Mouse (Mus musculus): Measurements from ENCODE around the gene Nap1l5.
"Not testable (repeated sequence)": the region's sequence is repeated elsewhere in the genome, so short reads cannot be mapped to it uniquely, and the experiment has no call there.

The Nap1l5 gene

DNA sequence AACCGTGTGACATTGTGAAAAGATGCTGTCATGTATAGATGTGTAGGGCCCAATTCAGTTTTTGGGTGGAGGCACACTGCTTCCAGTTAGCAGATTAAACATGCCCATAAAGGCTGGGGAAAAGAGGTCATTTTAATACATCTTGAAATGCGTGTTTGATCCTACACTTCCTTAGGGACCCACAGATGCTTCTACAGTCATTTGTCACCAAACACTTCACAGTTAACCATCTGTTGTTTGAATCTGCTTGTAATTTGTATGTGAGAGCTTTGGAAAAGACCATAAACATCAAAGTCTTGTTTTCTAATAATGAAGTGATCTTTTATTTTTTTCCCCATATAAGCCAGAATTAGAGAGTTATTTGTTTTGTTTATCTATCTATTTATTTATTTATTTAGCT lies 915 bp upstream of the Nap1l5 start:
- DNase-seq (ENCODE audit: low read depth in 2 of 2, low spot score in 2 of 2), result no peak

DNA sequence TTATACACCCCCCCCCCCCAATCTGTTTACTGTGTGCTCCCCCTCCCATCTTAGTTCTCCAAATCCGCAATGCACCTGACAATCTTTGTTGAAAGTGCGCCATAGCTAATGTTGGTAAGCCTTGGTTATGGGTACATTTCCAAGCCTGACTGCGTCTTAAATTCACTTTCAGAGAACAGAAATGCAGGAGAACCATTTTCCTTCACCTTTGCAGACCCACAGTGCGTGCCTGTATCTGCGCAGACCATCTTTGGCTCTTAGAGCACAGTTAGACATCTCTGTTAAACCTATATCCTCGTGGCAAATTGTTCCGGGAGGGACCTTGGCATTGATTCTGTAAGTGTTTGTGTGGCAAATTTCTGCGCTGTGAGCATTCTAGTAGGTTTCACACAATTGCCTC lies 460 bp upstream of the Nap1l5 start:
- DNase-seq (ENCODE audit: low read depth in 2 of 2, low spot score in 2 of 2), result no peak

DNA sequence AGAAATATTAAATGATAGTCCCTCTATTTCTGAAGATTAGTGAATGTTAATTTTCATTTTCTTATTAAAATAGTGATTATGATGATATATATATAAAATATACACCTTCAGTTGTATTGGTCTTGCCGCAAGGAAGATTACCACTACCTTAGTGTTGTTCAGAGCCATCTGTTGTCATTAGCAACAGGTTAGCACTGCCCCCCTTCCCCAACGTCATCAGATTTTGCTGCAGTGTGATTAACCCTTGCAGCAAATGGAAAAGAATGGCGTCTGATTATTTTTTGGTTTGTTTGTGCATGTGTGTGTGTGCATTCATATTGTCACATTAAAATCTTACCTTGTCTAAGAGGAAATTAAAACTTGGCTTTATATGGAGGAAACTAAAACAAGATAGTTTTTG lies 2.3 kb downstream of the Nap1l5 start:
- no peak for DNase-seq (ENCODE audit: low read depth in 2 of 2, low spot score in 2 of 2)

DNA sequence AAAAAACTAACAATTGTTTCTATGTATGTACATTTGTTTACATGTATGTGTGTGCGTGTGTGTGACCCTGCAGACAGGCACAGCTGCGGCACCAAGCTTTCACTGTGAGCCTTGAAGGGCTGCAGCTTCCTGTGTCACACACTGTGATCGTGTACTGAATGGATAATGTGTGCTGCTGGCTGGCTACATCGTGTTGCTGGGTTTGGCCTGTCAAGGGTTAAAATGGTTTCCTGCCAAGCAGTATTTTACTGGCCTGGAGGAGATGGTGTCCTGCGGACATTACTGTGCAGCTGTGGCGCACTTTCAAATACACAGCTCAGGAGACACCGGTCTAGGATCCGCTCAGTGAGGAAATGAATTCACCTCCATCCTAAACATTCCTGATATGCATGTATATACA lies 3.7 kb downstream of the Nap1l5 start:
- DNase-seq (ENCODE audit: low read depth in 2 of 2, low spot score in 2 of 2), result no peak

DNA sequence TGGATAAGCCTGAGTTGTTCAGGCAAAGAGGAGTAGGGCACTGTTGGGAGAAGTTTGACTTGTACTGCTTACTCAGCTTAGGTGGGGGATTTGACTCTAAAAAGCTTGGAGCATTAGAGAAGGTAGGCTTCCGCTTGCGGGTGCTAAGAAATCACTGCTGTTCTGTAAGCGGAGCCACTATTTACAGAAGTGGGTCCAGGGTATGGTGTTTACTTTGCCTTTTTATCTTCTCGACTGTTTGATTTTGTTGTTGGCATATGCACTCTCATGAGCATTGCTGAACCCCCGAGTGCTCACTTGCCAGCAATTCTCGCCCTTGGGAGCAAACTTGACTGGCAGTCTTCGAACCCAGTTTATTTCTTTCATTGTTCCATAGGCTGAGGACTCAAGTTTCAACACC lies 6.3 kb downstream of the Nap1l5 start:
- DNase-seq (ENCODE audit: low read depth in 2 of 2, low spot score in 2 of 2), result no peak

DNA sequence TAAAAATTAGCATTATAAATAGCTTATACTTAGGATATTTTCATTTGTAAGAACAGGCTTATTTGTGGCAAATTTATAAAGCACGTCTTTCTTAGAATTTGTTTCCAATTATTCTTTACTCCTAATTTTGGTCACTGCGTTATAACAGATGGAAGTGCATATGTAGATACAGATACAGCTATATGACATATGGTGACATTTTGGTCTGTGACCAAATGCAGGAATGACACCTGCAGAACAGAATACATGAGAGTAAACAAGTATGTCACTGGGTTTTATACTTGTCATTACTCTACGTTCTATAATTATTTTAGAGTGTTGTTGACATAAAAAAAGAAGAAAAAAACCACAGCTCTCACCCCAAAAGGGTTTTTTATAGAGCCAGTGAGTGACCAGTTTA lies 7.8 kb downstream of the Nap1l5 start:
- no peak for DNase-seq (ENCODE audit: low read depth in 2 of 2, low spot score in 2 of 2)

DNA sequence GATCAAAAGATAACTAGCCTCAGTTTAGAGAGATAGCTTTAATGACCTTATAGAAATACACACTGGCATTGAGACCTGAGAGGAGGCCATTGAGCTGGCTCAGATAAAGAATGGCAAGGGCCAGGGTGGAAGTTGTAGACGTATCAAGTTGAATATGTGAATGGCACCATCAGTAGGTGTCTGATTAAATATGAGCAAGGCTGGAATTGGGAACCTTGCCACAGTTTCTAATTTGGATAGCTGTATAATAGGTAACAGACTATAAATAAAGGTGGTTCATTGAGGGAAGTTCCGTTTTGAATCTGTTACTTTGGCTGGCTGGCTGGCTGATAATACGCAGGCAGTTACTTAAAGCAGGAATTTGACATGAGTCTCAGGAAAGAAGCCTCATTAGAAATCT lies 10.2 kb downstream of the Nap1l5 start:
- no peak for DNase-seq (ENCODE audit: low read depth in 2 of 2, low spot score in 2 of 2)

DNA sequence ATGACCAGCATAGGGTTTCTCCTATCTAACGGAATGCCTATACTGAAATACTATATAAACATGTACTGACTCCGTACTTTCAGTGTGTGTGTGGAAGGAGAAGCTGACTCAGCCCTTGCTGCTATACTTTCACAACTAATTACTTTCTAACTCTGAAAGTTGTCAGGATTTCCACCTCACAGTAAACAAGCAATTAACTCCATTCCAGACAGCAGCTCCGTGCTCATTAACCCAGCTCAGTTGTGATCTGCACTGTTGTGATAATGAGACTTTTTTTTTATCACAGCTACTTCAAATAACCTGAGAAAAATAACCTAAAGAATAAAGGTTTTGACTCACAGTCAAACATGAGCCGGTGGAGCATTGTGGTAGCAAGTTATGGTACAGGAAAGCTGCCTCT lies 11.9 kb downstream of the Nap1l5 start:
- DNase-seq (ENCODE audit: low read depth in 2 of 2, low spot score in 2 of 2), result no peak

DNA sequence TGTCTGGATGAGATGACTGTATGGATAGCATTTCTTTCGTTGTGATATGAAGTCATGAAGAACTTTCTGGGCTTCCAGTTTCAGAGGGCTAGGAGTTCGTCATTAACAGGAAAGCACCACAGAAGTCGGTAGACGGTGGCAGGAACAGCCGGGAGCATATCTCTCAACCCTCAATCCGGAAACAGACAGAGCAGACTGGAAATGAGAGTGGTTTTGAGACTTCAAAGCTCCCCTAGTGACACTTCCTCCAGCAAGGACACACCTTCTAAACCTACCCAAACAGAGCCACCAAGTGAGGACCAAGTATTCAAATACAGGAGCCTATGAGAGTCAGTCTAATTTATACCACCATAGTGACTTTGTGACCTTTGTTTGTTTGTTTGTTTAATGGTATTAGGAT lies 13.6 kb downstream of the Nap1l5 start:
- peak in 1 of 2 experiments; percentile 13 for DNase-seq (ENCODE audit: low read depth in 2 of 2, low spot score in 2 of 2)

DNA sequence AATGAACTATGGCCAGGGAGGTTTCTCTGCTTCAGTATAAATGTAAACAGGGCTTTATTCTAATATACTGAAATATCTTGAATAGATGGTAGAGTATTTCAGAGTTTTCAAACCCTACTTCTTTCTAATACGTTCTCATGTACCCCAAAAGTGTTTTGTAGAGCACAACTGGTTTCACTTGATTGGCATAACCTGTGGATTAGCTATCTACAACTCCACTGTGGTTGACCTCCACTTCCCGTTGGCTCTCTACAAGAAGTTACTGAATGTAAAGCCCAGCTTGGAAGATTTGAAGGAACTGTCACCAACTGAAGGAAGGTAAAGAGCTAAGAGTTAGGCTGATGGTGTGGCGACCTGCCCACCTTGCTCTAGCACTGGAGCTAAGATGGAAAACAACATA lies 17.0 kb downstream of the Nap1l5 start:
- DNase-seq (ENCODE audit: low read depth in 2 of 2, low spot score in 2 of 2), result no peak

DNA sequence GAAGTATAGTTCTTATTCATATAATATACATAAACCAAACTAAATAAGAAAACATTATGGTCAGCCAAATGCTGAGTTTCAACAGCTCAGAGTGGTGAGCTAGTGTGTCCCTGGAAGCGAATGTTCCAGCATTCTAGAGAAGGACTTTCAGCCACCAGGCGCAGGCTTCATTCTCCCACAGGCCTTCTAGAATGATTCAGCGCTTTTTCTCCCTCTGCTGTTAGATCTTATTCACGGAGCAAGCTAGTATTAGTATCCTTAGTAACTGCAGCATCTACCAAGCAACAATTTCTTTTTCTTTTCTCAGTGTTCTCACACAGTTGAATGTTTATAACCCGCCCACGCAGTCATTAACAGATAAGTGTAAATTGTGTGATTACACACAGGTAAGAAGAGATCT lies 24.6 kb downstream of the Nap1l5 start:
- no peak for DNase-seq (ENCODE audit: low read depth in 2 of 2, low spot score in 2 of 2)

DNA sequence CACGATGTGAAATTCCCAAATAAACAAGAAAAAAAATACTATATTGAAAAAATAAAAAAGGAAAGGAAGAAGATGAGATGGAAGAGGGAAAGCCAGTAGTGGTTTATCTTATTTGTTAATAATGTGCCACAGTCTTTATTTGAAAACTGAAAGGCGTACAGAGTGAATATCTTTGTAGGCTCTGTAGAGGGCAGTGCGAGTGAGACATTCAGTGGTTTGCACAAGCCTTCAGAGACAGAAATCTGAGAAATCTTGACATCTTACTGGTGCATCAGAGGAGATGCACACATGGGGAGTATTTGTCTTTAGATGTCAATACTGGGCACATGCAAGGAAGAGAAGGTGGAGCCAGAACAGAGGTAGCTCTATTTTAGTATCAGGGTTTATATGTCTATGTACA lies 25.5 kb downstream of the Nap1l5 start:
- no peak for DNase-seq (ENCODE audit: low read depth in 2 of 2, low spot score in 2 of 2)

DNA sequence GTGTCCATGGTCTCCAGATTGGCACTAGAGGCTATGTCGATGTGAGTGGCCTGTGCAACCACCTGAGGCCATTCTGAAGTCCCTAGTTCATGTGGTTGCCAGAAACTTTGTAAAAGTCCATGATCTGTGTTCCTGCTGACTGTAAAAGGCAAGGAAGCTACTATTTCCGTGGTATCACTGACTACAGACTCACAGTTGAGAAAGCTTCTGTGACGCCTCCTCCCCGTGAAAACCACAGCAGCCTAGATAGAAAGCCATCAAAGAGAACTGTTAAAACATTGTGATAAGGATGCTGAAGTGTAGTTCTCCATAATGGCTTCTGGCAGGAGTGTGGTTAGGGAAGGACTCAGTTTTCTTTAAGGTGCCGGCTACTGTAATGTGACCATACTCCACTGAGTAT lies 26.0 kb downstream of the Nap1l5 start:
- DNase-seq (ENCODE audit: low read depth in 2 of 2, low spot score in 2 of 2), result no peak

DNA sequence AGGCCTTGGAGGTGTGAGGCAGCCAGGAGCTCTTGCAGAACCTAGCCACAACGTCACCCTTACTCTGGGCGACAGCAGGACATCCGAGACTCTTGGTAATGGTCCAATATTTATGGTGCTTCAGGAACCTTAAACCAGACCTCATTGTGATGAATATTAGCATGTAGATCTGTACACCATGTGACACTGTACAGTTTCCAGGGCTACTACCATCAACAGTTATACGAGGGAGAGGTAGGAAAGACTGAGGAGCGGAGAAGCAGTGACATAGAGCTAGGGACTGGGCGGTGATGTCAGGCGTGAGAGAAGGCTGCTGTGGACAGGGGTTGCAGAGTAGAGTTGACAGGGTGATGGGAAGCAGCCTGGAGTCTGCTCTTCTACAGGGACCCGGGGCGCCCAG lies 26.9 kb downstream of the Nap1l5 start:
- no peak for DNase-seq (ENCODE audit: low read depth in 2 of 2, low spot score in 2 of 2)

DNA sequence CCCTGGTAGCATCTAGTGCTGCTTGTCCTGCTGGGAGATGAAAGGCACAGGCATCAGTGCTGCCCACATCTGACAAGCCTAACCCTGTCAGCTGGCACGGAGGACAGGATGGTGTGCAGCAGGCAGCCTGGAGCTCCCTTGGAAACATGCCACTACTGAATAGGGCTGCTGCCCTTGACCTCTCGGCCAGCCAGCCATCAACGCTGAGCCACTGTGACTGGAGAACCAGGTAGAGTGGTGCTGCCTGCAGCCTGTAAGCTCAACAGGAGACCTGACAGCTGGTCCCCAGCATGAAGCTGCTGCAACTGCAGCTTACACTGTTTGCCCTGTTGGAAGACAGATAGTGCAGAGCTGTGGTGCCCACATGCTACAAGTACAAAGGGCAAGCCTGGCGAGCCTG lies 27.3 kb downstream of the Nap1l5 start:
- no peak for DNase-seq (ENCODE audit: low read depth in 2 of 2, low spot score in 2 of 2)

DNA sequence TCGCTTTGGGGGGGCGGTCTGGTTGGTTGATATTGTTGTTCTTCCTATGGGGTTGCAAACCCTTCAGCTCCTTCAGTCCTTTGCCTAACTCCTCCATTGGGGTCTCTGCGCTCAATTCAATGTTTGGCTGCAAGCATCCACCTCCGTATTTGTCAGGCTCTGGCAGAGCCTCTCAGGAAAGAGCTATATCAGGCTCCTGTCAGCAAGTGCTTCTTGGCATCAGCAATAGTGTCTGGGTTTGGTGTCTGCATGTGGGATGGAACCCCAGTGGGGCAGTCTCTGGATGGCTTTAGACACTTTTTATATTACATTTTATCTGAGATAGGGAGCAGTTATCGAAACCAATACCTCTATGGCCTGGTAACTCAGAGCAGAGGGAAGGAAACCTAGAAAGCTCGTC lies 39.0 kb downstream of the Nap1l5 start:
- DNase-seq (ENCODE audit: low read depth in 2 of 2, low spot score in 2 of 2), result not testable (repeated sequence)

DNA sequence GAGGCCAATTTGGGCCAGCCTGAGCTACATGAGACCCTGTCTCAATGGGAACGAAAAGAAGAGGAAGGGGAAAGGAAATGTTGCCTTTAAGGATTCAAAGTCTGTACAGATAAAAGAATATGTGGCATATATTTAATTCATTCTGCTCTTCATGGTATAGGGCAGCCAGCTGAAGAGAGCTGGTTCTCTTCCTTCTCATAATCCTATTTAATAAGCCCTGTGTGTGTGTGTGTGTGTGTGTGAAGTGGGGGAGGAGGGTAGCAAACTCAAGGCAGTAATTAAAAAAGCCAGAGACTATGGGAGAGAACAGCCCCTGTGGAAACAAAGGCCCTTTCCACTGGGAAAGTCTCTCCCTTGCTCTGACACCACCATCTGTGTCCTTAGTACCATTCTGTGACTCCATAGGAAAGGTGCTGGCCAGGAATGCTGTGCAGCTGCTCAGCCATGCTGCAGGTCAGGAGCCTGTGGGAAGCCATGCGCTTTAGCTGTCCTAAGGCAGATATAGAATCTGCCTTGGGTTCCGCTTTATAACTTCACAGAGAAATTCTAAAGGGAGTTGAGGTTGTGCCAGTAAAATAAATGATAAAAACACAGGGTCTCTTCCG lies 43.1 kb downstream of the Nap1l5 start:
- no peak for DNase-seq (ENCODE audit: low read depth in 2 of 2, low spot score in 2 of 2)

DNA sequence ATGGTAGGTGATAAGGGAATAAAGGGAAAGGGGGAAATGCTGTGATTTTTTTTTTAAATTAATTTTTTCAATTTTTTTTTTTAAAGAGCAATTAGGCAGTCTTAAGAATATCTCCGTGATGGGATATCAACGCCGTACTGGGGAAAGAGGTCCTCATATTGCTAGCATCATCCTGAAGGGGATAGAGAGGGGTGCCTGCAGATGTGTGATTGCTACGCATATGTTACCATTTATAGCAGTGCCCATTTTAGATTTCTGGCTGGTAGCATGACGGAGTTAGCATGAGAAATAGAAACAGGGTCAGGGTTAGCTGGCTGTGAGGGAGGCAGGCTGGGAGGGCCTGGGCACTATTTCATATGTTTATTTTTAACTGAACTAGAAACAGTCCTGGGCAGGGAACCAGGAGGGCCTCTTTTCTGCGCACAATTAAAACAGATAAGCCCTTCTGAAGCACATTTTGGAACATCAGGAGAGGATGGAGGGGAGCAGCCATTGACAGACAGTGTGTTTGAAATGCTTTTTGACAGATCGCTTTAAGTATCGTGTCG lies 44.4 kb downstream of the Nap1l5 start:
- DNase-seq (ENCODE audit: low read depth in 2 of 2, low spot score in 2 of 2), result no peak

DNA sequence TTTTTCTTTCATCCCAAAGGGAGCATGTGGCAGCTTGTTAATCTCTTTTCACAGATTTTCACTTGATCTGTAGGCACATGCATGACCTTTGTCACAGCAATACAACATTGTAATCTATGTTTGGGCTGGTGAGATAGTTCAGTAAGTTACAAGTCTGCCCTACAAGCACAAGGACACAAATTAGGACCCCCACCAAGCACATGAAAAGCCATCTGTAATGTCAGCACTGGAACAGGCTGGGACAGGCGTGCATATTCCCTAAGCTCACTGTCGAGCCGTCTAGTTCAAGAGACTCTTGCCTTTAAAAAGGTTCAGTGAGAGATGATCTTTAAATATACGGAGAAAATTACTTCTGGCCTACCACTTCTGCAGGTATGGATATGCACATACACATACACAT lies 47.4 kb downstream of the Nap1l5 start:
- no peak for DNase-seq (ENCODE audit: low read depth in 2 of 2, low spot score in 2 of 2)

DNA sequence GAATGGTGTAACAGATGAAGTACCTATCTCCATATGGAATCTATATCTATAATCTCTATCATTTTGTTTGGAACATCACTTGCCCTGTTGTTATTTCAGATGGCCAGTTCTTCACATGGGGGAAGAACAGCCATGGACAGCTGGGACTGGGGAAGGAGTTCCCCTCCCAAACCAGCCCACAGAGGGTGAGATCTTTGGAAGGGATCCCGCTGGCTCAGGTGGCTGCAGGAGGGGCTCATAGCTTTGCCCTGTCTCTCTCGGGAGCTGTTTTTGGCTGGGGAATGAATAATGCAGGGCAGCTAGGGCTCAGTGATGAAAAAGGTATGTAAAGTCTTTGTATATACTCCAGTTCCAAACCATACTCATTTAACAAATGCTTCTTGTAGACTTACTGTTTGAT lies 50.4 kb downstream of the Nap1l5 start:
- no peak for DNase-seq (ENCODE audit: low read depth in 2 of 2, low spot score in 2 of 2)

DNA sequence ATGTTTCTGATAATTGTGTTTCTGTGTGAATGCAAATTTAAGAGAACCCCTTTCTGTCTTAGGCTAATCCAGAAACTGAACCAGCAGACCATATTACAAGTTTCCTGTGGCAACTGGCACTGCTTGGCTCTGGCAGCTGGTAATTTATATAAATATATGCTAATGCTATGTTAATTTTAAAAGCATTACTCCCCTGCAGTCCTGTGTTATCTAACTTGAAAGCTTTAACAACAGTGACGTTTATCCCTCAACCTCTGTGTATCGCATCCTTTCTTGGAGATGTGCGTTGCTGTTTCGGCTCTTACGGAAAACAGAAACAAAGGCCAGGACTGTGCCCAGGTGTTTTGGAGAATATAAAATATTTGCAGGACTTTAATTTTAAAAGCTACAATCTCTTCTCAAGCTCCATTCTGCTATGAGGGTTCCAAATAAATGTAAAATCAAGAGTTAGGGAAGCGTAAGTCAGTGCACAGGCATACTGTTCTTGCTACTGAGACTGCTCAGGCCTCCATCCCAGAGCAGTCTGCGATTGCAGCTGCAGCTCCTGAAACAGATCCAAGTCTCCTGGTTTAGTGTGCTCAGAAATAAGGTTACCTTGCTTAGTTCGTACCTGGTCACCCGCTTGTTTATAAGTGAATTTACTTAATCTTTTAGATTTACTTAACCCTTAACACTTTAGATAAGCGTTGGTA lies 51.1 kb downstream of the Nap1l5 start:
- no peak for DNase-seq (ENCODE audit: low read depth in 2 of 2, low spot score in 2 of 2)
